Mouse (Mus musculus) testis, adult 2 months (tissue): ENCODE measurements at regions not wholly inside any gene's neighbourhood (a gene's known extent, or its start where the extent isn't known, plus 50 kb on each side); places are given as distances from the start of the nearest gene placed in this dataset.
"Not testable (repeated sequence)": the region's sequence is repeated elsewhere in the genome, so short reads cannot be mapped to it uniquely, and the experiment has no call there.

ENCODE experiments used
- H3K27ac ChIP-seq: fragments of 200-500 bp; 2 replicates; pipeline ENCODE4 v1.5.1; 2012; ENCODE audit warnings: low read depth, low read length; ENCODE audit not compliant: control insufficient read depth, insufficient read depth
- H3K27me3 ChIP-seq: fragments of 200-500 bp; 2 replicates; pipeline ENCODE4 v1.6.1; 2012; ENCODE audit warnings: mild to moderate bottlenecking, low read length, moderate library complexity; ENCODE audit not compliant: control insufficient read depth, insufficient read depth
- H3K36me3 ChIP-seq: fragments of 200-500 bp; 2 replicates; pipeline ENCODE4 v1.6.1; 2012; ENCODE audit warnings: mild to moderate bottlenecking, low read length; ENCODE audit not compliant: control insufficient read depth, insufficient read depth
- H3K4me1 ChIP-seq: fragments of 200-500 bp; 2 replicates; pipeline ENCODE4 v1.6.1; 2012; ENCODE audit warnings: low read length; ENCODE audit not compliant: control insufficient read depth, insufficient read depth
- H3K4me3 ChIP-seq: fragments of 200-500 bp; 2 replicates; pipeline ENCODE4 v1.5.1; 2012; ENCODE audit warnings: low read depth, mild to moderate bottlenecking, low read length, moderate library complexity, mixed read lengths; ENCODE audit not compliant: control insufficient read depth
- CTCF ChIP-seq: fragments of 200-500 bp; IDR thresholded peaks from 2 replicates; pipeline ENCODE4 v1.5.1; 2012; ENCODE audit warnings: low read depth, mild to moderate bottlenecking, inconsistent platforms, low read length, moderate library complexity; ENCODE audit not compliant: control insufficient read depth, insufficient read depth, insufficient replicate concordance
- POLR2A ChIP-seq: fragments of 200-500 bp; IDR thresholded peaks from 2 replicates; pipeline ENCODE4 v1.6.1; 2012; ENCODE audit warnings: low read depth, mild to moderate bottlenecking, inconsistent platforms, low read length, moderate library complexity; ENCODE audit not compliant: control insufficient read depth

DNA sequence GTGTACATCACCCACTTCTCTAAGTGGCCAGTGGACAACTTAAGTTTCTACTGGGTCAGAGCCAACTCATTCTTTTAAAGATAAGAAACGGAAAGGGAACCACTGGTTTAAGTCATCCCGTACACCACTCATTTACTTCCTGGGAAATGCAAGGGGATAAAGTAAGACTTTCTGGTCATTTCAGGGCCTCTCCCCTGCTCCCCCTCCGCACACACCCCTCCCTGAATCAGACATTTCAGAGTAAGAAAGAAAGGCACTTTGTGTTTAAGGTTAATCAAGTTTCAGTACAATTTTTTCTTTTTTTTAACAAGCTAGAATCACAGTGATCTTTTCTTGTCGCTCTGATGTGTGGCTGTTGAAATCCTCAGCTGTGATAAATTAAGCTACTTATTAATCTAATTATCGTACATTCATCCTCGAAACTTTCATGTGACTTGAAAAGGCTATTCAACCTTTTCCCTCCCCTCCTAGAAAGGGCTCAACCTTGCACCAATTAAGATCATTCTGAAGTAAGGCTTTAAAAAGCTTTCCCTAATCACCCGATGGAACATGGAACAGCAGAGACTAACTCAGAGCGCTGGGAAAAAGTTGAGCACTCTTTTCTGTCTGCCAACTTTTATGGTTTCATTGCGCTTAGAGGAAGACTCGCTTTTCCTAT lies 126.0 kb upstream of the Otx2 start:
- H3K27me3 ChIP-seq: no peaks in the 10 kb centered on the region
- TF ChIP-seq POLR2A: no peak
- TF ChIP-seq CTCF: no peak
- H3K4me3 ChIP-seq: no peak overlapping the region
- H3K4me1 ChIP-seq: peaks cover 7% of the 10 kb centered on the region
- no peaks in the 10 kb centered on the region for H3K36me3 ChIP-seq
- H3K27ac ChIP-seq: no peak overlapping the region

DNA sequence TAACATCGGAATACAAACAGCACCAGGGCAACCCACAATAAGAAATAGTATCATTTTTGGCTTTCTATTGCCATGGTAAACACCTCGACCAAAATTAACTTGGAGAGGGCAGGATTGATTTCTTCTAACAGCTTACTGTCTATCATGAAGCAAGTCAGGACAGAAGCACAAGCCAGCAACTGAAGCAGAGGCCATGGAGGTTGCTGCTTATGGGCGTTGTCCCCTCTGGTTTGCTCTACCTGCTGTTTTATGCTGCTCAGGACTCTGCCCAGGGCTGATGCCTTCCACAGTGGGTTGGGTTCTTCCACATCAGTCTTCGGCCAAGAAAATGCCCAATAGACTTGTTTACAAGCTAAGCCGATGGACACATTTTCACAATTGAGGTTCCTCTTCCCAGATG lies 117.9 kb upstream of the Otx2 start:
- Histone ChIP-seq H3K27me3 (no peaks in the 10 kb centered on the region), H3K27ac (no peak overlapping the region), H3K4me3 (no peak overlapping the region), H3K4me1 (no peaks in the 10 kb centered on the region), H3K36me3 (no peaks in the 10 kb centered on the region)
- TF ChIP-seq CTCF (no peak), POLR2A (no peak)

DNA sequence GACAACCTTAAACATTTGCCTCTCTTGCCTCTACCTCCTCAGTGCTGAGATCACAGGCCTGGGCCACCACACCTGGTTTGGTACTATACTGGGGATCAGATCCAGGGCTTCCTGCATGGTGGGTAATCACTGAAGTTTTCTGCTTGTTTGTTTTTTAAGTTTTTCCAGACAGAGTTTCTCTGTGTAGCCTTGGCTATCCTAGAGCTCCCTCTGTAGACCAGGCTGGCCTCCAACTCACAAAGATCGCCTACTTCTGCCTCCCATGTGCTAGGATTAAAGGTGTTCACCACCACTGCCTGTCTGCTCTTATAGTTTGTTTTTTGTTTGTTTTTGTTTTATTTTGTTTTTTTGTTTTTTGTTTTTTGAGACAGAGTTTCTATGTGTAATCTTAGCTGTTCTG lies 105.7 kb upstream of the Otx2 start:
- TF ChIP-seq POLR2A: no peak
- TF ChIP-seq CTCF: no peak
- Histone ChIP-seq H3K27ac (no peak overlapping the region), H3K4me3 (no peak overlapping the region), H3K36me3 (no peaks in the 10 kb centered on the region), H3K27me3 (no peaks in the 10 kb centered on the region), H3K4me1 (no peaks in the 10 kb centered on the region)

DNA sequence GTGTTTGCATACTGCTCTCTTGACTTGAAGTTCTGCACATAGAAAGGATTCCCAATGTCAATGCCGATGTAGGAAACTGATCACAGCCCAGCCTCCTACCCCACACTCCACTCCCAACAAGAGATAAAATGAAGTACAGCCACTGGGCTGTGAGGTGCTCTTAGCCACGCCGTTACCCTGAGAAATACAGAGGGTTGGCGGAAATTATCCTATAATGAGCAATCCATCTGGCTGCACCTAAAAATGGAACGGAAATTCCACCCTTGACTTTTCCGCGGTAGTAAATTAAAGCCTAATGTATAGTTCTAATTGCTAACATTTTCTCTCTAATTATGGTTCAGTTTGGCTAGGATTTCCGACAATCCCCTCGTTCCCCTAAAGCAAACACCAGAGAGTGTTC lies 97.2 kb upstream of the Otx2 start:
- Histone ChIP-seq H3K36me3 (no peaks in the 10 kb centered on the region), H3K27ac (no peak overlapping the region), H3K27me3 (no peaks in the 10 kb centered on the region), H3K4me1 (no peaks in the 10 kb centered on the region), H3K4me3 (no peak overlapping the region)
- TF ChIP-seq POLR2A (no peak), CTCF (no peak)

DNA sequence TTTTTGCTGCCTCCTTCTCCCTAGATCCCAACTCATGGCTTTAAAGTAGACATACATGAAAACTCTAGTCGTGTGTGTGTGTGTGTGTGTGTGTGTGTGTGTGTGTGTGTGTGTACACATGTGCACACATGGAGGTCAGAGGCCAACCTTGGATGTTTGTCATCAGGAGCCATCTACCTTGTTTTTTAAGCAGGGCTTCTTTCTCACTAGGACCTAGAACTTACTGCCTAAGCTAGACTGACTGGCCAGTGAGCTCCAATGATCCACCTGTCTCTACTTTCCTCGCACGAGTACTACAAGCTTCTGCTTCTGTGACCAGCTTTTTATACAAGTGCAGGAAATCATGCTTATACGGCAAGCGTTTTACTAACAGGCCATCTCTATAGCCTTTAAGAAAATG lies 89.1 kb upstream of the Otx2 start:
- H3K27ac ChIP-seq: no peak overlapping the region
- TF ChIP-seq POLR2A (no peak), CTCF (no peak)

DNA sequence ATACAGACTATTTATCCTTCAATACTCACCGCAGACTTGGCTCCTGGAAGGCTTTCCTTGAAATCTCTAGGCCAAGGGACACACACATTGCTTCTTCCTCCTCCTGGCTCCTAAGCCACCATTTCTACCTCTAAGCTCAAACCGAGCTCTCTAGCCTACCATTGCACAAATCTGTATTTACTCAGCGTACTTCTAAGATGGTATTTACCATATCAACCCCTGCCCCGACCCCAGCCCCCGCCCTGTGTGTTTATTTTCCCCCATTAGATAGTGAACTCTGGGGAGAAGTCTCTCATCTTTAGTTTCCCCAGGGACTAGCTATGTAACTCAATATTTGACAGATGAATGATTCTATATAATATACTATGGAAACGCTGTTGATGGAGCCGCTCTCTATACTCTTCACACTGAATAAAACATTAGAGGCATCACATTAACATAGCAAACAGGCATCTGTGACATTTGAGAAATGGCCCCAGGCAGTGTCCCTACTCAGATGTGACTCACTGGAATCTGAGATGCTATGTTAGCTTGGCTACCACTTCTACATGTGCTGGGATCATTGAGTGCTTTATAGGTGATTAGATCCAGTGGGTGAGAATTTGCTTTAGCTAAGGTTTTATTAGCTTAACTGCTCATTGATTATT lies 87.5 kb upstream of the Otx2 start:
- TF ChIP-seq POLR2A: no peak
- TF ChIP-seq CTCF: no peak
- no peak overlapping the region for H3K4me3 ChIP-seq
- no peaks in the 10 kb centered on the region for H3K36me3 ChIP-seq
- H3K27ac ChIP-seq: no peak overlapping the region
- H3K4me1 ChIP-seq: no peaks in the 10 kb centered on the region
- H3K27me3 ChIP-seq: no peaks in the 10 kb centered on the region

More for the DNA sequence above, 89.1 kb upstream of the Otx2 start:
- H3K4me3 ChIP-seq: no peak overlapping the region
- H3K4me1 ChIP-seq: no peaks in the 10 kb centered on the region
- H3K27me3 ChIP-seq: no peaks in the 10 kb centered on the region
- no peaks in the 10 kb centered on the region for H3K36me3 ChIP-seq

DNA sequence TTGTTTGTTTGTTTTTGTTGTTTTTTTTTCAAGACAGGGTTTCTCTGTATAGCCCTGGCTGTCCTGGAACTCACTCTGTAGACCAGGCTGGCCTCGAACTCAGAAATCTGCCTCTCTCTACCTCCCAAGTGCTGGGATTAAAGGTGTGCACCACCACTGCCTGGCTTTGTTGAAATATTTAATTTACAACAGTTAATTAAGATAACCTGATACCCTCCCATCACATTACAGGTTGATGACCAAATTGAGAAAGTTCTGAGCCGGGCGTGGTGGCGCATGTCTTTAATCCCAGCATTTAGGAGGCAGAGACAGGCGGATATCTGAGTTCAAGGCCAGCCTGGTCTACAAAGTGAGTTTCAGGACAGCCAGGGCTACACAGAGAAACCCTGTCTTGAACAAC lies 81.5 kb upstream of the Otx2 start:
- not testable (repeated sequence) for H3K27me3 ChIP-seq, H3K4me1 ChIP-seq, H3K36me3 ChIP-seq, H3K4me3 ChIP-seq, H3K27ac ChIP-seq
